Mouse (Mus musculus) heart, adult 8-10 months (tissue): Measurements from ENCODE around the gene 4932438H23Rik. TPM values are rescaled to one million over a fixed set of nuclear protein-coding genes. Genes with fewer than 3 reads are reported as not detected.

Experiments used
- DNase-seq: peaks from one replicate; pipeline ENCODE4 v3.0.0; 2022; ENCODE audit warnings: low spot score
- total RNA-seq, 4 experiments: library from RNA; stranded (reverse); gene quantifications; 2 replicates each; pipeline ENCODE4 v1.2.4; 2022

4932438H23Rik gene
- total RNA-seq: under 1 TPM in 3 of 4 experiments, not detected in 1; 0.11 to 0.16 (median 0.14) TPM

DNA sequence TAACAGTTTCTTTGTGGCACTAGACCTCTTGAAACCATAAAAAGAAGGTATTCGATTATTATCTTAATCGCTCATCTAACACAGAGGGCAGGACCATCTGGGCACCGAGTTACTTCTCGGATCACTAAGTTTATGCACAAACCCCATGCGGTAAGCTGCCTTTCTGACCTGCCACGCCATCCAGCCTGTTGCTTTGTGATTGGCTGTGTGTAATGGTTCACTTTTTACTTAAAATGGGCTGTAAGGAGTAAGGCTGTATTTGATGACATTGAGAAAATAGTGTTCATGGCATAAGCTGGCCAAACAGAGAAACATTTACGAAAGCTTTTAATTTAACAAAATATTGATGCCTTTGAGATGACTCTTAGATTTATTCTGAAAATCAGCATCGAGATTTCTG is at the start of gene 4932438H23Rik:
Gene 4932438H23Rik (minus strand): TSS at position 101 of the 400 bp plus-strand sequence.
- no peak for DNase-seq

DNA sequence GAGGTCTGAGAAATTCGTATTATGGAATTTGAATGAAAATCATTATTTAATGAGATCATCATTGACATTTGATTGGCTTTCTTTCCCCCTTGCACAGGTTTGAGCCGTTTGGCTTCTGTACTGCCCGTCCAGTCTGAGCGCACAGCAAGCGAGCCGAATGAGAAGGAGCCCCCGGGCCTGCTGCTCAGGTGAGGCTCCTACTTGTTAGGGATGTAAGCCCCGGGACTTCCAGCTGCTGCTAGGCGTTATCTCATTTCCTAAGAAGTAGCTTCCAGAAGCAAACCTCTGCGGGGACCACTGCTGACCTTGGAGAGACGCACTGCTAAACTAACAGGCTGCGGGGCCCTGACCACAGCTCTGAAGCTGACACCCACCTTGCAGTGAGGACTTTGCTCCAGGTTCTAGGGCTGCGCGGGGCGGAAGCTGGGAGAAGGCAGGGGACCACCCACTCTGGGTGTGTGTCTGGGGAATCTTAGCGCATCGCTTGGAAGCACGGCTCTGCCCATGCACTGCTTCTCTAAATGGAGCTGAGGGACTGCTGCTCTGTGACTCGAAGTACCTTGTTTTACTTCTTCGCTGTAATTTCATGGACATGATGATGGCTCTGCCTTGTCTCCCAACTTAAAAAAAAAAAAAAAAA is 46.2 kb upstream of the 4932438H23Rik start:
- no peak for DNase-seq

DNA sequence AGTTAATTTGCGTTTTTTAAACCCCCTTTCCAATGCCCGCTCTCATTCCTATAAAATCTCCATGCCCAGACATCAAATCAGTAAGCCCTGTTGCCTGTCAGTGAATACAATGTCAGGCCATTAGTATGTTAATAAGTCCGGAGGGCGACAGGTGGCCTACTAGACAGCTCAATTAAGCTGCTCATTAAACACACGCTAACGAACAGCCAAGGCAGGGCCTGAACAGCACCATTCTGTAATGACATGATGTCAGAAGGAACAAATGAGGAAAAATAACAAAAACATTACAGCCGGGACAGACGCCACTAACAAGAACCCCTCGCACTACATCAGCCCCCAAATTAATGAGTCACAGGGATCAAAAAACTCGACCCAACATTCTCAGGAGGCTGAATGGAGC is 45.5 kb upstream of the 4932438H23Rik start:
- no peak for DNase-seq

DNA sequence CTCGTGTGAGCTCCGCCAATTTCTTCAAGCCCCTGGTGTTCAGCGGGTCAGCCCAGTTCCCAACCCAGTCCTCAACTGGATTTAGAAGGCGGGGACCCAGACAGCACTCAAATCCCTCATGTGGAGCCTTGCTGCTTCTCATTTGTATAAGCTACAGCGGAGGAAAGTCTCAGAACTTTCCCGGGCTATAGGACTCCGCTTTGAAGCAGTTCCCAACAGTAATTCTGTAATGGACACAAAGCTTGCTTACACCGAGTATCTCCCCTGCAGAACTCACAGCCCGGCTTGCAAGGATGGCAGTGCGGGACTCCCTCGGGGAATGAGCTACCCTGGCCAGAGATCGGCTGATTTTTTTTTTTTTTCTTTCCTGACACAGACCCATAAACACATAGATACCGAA is 45.1 kb upstream of the 4932438H23Rik start:
- no peak for DNase-seq

DNA sequence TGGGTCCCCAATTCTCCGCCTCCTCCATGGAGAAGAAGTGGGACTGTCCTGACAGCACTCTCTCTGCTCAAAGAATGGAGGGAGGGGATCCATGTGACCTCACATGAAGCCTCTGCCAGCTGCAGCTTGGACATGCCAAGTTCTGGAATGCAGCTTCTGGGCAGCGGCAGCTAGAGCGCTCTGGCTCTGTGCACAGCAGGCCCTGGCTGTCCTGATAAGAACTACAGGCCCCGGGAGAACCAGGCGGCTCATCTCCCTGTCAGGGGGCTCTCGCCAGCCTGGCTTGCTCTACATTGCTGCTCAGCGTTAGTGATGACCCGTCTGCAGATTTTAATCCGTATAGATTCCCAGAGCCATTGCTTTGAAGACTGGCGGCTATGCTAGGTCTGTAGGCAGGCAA is 44.6 kb upstream of the 4932438H23Rik start:
- DNase-seq: peak; percentile 17

DNA sequence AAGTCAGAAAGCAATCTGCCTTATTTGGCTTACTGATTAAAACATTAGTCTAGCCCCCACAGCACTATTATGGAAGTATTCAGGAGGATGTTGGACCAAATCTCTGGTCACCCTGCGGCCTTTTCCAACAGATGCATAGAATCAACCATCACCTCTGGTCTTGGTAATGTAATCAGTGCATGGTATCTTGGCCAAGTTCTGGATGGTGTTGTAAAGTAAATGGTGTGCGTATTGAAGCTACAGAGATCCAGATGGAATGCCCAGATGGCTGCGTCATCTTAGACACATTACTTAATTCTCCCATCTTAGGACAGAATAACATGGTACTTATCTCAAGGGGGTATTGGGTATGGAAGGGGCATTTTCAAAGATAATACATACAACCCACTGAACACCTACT is 43.8 kb upstream of the 4932438H23Rik start:
- no peak for DNase-seq

DNA sequence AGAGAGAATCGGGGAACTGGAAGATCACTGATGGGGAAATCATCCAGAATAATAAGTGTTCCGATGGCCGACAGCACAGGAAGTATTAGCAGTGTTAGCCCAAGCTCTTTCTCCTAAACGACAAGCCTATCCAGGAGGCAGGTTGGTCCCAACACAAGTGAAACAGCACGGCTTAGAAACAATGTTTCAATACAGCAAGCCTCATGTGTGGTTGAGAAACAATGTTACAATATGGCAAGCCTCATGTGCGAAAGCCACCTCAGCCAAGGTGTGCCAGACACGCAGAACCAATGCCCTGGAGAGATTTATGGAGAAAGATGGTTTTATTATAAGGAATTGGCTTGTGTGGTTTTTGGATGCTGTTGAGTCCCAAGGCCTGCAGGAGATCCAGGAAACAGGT is 43.2 kb upstream of the 4932438H23Rik start:
- DNase-seq: no peak

DNA sequence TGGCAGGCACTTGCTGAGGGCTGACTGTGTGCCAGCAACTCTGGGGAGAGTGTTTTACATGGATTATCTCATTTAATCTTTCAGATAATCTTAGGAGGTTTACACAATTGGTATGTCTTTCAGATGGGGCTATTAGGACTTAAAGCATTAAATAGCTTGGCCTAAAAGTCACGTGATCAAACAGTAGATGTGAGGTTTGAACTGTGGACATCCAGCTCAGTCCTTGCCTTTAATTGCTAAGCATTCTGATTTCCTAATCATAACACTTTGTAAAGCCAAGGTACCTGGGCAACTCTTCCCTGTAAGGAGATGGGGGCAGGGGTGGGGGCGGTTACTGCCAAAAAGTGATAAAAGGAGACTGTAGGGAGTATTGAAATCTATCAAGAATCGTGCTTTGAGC is 41.7 kb upstream of the 4932438H23Rik start:
- DNase-seq: no peak

DNA sequence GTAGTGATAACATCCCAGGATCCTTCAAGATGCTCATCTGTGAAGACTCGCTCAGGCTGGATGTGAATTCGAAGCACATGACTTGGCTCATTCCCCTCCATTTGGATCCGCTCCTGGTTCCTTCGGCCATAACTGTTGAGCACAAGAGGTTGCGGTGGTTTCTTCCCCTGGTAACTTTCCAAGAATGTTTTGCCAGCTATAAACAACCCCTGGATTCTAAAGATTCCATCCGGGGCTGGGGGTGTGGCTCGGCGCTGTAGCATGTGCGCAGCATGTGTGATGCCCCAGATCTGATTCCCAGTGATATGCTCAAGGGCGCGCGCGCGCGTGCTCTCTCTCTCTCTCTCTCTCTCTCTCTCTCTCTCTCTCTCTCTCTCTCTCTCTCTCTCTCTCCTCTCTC is 35.0 kb upstream of the 4932438H23Rik start:
- DNase-seq: no peak

DNA sequence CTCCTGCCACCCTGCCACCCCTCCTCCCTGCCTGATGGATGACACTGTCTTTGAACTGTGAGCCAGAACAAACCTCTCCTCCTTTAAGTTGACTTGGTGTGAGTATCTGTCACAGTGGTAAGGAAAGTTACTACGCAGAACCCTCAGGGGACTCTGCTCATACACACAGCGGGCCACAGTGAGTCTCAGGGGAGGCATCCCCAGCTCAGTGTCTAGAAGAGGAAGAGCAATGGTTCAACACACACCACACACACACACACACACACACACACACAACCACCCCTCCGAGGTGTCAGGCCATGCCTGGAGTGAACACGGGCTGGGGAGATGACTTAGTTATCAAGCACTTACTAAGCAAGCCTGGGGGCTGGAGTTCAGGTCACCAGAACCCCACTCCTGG is 33.5 kb upstream of the 4932438H23Rik start:
- DNase-seq: no peak

DNA sequence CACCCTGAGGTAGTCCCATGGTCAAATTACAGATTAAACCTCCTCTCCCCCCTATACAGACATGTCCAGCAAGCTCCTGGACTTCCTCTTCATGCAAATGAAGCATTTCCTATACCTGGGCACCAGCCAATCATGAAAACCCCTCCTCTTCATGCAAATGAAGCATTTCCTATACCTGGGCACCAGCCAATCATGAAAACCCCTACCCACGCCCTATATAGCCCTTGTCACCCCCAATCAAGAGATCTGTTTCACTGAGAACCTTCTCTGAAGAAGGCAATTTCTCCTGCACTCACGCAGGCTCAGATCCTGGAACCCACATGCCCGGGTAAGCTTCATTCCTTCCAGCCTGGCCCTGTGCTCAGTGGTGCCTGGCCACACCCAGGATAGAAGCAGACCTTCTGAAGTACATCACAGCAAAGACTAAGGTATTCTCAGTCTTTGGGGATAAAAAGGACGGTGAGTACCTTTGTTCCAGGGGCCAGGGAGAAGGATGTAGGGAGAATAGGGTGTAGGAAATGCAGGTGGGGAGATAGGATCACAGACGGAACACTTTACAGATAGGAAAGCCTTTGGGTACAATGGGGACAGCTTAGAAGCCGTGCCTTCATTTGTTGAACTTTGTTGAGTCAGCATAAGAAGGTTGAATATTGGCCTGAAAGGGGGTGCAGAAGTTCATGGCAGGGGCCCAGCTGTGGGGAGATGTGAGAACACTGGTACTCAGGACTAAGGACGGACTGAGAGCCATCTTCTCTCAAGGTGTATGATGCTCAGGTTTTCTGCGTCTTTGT is 32.0 kb upstream of the 4932438H23Rik start:
- DNase-seq: no peak

DNA sequence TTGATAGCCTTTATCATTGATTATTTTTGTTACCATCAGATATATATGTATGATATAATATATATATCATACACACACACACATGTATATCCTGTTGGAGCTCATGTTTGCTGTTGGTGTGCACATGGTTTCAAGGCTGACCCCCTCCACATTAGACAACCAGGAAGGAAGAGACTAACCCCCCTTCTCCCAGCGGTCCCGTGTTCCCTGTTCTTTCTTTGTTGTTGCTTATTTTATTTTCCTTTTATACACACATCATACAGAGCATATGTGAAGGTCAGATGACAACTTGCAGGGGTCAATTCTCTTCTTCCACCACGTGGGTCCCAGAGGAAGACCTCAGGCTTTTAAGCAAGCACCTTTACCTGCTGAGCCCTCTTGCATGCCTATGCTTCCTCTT is 29.3 kb upstream of the 4932438H23Rik start:
- no peak for DNase-seq

DNA sequence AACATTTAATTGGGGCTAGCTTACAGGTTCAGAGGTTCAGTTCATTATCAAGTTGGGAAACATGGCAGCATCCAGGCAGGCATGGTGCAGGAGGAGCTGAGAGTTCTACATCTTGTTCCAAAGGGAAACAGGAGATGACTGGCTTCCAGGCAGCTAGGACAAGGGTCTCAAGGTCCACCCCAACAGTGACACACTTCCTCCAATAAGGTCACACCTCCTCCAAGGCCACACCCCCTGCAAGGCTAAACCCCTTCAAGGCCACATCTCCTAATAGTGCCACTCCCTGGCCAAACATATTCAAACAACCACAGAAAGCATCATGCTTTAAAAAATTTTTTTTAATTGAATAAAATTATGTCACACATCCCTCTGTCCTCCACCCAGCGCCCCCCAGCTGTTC is 28.9 kb upstream of the 4932438H23Rik start:
- DNase-seq: no peak

DNA sequence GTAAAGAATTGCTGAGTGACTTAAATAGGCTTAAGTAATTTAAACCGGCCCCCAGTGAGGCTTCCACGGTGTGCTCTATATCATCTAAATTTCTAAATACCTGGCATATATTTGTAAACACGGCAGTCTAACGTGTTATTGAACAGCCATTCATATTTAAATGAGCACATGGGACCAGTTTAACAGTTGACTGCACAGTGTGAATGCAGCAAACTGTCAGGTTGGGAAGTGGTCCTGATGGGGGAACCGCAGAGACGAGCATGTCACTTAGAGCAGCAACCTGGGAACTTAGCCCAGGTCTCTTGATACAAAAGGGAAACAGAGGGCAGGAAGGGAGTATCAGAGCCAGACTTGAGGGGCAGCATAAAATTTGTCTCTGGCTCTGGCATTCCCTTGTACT is 25.0 kb upstream of the 4932438H23Rik start:
- DNase-seq: no peak

DNA sequence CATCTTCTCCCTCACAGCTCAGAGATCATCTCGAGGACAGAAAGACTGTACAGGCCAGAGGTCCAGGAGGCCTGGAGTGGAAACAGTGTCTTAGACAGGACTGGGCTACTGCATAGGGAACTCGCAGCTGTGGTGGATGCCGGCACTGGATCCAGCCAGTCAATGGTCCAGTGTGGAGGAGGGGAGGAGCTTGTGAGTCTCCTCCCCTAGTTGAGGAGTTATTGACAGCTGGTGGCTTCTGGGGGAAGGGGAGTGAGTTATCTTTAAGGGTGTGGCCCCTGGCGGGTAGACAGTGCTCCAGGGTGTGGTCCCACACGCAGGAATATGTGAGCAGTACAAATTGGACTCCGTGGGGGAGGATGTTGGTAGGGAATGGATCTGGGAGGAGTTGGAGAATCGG is 21.8 kb upstream of the 4932438H23Rik start:
- no peak for DNase-seq

DNA sequence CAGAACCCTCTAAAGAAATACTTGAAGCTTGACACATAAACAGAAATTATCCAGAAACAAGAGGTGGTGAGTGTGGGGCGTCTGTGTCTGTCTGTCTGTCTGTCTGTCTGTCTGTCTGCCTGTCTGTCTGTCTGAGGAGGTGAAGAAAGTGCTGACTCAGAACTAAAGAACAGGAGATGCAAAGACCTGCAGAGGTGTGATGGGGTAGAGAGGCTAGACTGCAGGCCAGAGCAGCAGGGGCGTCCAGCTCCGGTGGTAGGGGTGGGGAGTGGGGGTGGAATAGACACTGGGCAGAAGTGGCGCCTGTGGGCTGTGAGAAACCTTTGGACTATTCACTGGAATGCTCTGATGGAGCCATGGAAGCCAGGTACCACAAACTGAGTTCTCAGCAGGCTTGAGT is 21.1 kb upstream of the 4932438H23Rik start:
- no peak for DNase-seq

DNA sequence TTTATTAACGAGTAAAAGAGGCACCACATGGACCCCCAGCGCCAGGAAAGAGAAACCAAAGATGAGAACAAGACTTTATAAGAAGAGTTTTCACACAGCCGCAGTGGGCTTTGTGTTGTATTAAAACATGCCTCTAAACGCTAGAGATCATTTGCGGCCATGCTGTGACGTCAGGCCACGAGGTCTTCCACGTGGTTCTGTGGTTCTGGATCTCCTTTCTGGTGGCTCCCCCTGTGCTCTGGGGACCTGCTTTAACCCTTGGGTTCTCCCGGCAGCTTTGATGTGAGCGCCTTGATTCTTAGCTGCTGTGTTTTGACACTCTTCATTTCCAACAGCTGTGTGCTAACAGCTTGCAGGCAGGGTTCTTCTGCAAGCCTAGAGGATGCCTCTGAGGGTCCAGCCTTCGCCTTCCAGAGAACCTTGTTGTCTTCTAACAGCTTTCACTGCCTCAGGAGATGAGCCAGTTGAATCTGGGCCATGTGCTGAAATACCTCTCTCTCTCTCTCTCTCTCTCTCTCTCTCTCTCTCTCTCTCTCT is 16.1 kb upstream of the 4932438H23Rik start:
- DNase-seq: no peak

DNA sequence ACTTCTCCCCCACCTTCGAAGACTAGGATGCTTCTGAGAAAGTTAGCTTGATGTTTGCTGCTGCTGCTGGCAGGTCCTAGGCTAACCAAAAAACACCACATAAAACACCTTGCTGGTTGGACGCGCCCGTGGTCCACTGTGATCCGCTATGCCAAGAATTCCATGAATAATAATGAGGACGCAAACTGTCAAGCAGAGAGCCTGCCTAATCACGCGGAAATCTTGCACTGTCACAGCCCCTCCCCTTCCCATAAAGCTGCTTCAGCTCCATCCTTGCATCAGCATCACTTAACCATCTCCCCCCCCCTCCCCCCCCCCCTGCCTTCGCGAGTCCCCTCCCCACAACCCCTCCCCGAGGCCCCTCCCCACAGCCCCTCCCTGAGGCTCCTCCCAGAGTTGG is 12.7 kb upstream of the 4932438H23Rik start:
- DNase-seq: no peak

DNA sequence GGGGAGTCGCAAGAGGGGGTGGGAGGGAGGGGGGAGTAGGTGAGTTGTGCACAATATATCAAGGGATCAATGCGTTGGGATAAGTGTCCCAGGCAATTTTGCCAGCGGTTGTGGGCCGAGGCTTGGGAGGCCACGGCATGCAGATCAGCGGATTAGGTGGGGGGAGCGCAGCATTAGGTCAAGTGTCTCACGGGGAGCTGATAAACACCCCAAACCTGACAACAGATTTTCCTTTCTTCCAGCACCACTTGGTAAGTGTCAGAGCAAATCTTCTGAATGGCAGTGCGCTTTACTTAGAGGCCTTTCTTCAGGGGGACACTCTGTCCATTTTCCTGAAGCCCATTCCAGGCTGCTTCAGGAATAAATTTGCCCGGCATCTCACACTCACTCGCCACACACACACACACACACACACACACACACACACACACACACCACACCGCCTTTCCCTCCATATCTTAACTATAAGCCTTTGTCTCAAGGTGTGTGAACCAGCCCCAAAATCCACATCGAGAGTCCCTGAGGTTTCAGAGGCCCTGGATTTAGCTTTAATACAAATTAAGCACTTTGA is 10.6 kb upstream of the 4932438H23Rik start:
- DNase-seq: no peak

DNA sequence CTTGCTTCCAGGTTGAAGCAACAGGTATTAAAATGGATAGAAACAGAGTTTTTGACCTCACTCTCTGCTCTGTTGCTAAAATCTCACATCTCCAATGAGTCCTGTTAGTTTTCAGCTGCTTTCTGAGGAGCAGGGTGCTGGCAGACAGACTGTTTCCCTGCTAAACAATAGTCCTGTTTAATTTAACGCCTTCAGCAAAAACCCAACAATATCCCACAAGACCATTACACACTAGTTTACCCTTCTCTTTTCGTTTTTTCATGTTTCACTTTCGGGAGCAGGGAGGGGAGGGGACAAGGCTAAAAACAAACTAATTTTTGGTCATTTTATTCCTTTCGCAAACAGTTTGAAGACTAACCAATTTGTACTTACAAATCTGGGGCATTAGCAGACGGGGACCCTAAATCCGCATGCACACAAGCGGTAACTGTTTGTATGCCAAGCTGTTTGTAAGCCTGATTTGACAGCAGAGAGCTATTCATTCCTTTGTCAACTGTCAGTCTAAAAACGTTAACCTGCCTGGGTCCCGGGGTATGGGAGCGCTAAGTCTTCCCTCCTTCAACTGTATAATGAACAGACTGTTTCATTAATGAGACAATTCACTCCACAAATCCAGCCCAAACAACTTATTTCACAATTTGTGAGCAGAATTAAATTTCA is 10.0 kb upstream of the 4932438H23Rik start:
- no peak for DNase-seq

DNA sequence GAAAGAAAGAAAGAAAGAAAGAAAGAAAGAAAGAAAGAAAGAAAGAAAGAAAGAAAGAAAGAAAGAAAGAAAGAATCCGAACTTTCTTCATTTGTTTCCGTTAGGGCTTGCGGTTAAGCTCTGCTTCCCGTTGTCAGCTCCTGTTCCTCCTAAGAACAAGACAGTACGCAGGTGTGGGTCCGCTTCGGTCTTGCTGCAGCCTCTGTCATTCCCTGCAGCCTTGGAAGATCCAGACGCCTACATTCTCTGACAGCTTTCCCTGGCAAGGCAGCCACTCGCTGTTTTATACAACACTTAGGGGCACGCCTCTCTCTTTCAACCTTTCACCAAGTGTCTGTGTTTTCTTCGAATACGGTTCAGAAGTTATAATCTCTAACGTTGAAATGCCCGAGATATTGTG is 8.5 kb upstream of the 4932438H23Rik start:
- DNase-seq: no peak

DNA sequence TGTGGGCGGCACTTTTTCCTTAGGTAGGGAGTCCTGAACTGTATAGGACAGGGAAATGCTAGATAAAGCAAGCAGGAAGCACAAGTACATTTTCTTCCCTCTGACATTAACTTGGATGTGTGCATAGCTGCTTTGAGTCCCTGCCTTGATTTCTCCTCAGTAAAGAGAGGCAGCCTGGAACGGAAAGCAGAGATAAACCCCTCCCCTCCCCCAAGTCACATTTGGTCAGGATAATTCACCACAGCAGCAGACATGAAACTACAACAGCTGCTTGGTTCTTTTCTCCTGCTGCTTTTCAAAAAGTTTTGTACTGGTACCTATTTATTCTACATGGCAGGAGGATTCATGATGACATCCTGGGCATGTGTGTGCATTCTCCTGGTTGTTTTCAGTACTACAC is 5.6 kb upstream of the 4932438H23Rik start:
- DNase-seq: no peak
